Mouse (Mus musculus) frontal cortex, postnatal 36 days (tissue): ENCODE data around the gene Tmem211.

Source experiments
- DNase-seq, 2 experiments: peaks; one replicate each; pipeline ENCODE4 v3.0.0; 2022; ENCODE audit warnings: low spot score in 2 of 2

The Tmem211 gene

GRCm38 (mm10) chr5:113226632-113227102 is at the start of gene Tmem211:
Gene Tmem211, plus strand, starts transcription at chr5:113226909.
- peak; percentile 84 to 88 for DNase-seq

GRCm38 (mm10) chr5:113179451-113179842 is 47.3 kb upstream of the Tmem211 start:
- no peak for DNase-seq

DNA sequence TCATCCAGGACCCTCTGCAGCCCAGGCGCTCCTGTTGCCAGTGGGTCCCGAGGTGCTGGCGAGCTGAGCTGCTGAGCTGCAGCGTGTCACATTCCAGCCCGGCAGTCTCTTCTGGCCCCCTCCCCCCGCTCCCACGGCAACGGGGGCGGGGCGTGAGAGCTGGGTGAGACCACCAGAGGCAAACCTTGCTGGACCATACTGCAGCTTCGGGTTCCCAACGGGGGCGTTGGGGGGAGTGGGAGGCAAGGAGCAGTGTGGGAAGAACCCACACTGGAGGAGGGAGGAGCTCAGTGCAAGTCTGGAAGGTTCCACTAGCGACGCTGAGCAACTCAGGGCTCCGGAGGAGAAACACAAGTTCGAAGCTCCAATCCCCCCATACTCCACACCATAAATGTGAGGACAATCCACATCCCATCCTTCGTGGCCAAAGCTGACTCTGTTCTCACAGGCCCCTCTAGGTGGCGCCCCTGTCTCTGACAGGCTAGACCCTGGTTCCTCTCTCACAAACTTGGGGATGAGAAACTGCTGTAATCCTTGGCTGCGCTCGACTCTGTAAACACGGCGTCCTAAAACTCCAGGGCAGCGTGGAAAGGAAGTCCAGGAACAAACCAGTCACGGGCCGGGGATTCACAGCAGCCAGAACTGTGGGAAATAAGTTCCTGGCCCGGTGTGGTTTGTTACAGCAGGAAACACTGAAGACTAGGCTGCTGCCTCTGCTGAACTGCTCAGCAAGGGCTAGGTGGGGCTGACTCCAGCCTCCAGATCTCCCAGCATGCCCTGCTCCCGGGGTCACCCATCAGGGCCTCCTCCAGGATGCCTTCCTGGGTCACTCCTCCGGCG is 46.6 kb upstream of the Tmem211 start:
- peak; percentile 84 to 89 for DNase-seq

DNA sequence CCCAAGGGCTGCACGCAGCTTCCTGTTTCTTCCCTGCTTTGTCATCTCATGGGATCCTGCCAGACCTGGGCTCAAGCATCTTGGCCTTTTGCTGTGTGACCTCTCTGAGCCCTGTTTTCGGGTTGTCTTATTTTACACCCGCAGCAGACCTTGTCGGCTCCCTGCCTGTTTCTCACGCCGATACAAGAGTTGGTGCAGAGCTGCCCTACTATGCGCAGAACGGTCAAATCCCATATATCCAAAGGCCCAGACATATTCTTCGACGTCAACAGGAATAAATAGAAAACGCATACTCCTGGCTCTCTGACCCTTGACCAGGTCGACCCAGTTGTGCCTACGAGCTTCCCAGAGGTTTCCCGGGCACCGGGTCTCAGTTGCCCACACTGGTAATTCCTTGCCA is 46.0 kb upstream of the Tmem211 start:
- DNase-seq = no peak

GRCm38 (mm10) chr5:113181441-113181840 is 45.3 kb upstream of the Tmem211 start:
- no peak for DNase-seq

GRCm38 (mm10) chr5:113190558-113190957 is 36.2 kb upstream of the Tmem211 start:
- DNase-seq = no peak

DNA sequence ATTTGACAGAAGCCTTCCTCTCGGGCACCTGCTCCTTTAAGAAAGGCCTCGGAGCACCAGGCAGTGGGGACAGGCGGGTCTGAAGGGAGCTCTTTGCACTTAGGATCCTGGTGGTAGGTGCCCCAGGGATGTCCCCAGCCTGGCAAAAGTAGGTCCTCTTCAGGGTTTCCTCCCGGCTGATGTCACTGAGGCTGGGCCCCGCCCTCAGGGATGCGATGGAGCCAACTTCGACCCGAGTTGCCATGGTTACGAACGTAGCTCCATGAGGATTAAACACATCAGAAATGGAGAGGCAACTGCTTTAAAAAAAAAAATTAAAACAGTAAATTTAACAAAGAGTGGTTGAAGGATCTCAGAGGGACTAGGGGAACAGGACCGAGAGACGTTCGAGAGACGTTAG is 34.8 kb upstream of the Tmem211 start:
- no peak for DNase-seq

DNA sequence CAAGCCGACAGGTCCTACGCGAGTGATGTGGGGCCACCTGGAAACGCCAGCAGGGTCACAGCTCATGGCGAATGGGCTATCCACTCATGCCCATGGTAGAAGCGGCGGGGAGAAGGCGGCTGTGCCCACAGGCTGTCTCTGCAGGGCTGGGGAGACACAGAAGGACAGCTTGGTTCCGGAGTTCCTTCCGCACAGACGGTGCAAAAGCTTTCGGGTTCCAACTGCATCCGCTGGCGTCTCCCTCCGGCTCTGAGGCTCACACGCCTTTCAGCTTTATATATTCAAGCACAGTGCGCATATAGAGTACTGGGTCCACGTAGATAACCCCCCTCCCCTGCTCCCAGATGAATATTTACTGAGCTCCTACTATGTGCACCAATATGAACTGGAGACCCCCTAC is 32.9 kb upstream of the Tmem211 start:
- DNase-seq = peak; percentile 49 to 57

- DNase-seq = peak in 1 of 2 experiments; percentile 60
These were observed 31.3 kb upstream of the Tmem211 start for GRCm38 (mm10) chr5:113195451-113195850.

DNA sequence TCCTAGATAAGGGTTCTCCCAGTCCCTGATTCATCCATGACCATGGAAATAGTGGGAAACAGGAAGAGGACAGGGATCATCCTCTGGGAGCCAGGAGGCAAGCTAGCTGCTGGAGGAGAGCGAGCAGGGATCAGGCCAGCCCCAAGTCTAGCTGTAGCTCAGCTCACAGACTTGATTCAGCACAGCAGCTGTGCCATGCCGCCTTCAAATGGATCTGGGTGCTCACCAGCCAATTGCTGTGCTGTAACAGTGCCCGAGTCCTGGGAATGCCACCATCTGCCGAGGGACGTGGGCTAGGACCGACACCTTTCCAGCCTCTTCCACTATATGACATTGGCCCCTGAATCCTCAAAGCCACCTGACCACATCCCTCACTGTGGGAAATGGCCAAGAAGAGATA is 30.8 kb upstream of the Tmem211 start:
- peak; percentile 45 to 63 for DNase-seq

- no peak for DNase-seq
These were observed 29.6 kb upstream of the Tmem211 start for GRCm38 (mm10) chr5:113196916-113197794.

DNA sequence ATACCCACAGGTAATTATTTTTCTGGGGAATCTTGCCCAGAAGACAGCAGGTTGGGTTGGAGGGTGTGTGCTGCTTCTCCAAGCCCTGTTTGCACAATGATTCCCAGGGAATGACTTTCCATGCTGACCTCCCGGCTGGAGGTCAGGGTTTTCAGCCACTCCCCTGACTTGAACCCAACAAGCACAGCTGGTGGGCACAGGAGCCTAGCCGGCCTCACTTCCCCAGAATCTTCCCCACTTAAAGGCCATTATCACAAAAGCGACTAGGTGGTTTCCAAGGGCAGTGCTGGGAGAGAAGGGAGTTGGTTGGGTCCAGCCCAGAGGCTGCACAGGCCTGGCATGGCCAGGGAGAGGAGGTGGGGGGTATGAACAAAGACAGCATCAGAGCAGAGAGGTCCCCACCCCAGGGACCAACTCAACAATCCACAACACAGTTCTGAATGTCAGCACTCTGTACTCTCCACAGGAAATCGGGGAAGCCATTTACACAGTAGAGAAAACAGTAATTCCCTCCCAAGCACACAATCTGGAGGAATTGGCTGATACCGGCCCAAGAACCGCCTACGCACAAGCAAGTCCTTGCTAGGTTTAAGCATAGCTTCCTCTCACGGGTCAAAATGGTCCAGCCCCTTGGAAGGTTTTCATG is 27.5 kb upstream of the Tmem211 start:
- no peak for DNase-seq

- no peak for DNase-seq
These were observed 27.0 kb upstream of the Tmem211 start for GRCm38 (mm10) chr5:113199772-113200134.

DNA sequence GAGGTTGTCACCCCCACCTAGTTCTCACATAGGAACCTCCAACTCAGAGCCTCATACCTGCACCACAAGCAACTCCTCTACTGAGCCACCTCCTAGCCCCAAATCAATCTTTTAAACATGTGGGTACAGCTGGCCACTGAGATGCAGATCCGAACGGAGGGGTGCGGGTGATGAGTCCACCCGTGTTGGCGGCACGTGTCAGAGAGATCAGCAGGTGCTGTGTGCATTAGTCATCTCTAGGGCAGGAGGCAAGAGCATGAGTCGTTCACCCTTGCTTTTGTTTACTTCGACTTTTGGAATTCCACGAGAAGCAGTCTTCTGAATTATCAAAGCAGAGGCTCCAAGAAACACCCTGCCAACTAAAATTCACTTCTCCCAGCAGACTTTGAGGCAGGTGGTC is 22.5 kb upstream of the Tmem211 start:
- no peak for DNase-seq

DNA sequence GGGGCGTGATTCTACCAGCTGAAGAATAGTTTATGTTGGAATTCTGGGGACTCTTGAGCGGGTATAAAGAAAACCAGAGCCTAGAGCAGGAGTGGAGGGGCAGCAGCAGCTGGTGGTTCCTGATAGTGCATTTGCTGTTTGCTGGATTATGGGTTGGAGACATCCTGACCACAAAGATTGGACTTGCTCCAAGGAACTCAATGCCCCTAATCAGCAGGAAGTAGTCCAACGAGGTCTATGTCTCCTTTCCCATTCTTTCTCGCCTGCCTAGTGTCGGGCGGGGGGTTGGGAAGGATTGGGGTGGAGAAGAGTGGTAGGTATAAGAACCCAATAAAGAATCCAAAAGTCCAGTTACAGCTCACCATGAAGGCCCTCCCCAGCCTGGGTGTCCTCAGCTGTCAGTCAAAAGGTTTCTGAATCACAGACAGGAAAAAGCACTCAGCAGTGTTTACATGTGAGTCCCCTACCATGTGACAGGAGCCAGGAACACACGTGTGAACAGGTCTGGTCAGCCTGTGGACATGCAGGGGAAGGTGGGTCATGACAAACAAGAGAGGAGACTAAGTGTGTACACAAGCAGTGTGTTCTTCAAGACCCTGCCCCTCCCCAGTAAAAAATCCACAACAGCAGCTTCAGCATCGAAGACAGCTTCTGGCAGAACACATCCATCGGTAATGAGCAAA is 19.9 kb upstream of the Tmem211 start:
- DNase-seq = no peak

GRCm38 (mm10) chr5:113208048-113208447 is 18.7 kb upstream of the Tmem211 start:
- no peak for DNase-seq

GRCm38 (mm10) chr5:113208622-113209400 is 17.9 kb upstream of the Tmem211 start:
- DNase-seq = peak in 1 of 2 experiments; percentile 37

DNA sequence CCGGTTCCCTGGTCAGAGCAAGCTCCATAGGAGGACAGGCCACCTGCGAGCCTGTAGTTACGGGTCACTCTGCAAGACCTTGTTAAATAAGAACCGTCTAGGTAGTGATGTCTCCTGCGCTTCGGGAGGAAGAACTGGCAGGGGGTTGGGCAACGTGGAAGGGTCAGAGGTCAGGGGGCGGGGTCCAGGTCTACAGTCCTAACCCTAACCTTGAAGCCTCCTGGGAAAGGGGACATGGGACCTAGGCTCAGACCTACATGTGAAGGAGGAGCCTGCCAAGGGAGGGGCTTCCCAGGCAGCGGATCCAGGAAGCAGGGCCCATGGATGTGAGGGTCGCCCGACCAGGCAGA is 17.3 kb upstream of the Tmem211 start:
- DNase-seq = no peak

DNA sequence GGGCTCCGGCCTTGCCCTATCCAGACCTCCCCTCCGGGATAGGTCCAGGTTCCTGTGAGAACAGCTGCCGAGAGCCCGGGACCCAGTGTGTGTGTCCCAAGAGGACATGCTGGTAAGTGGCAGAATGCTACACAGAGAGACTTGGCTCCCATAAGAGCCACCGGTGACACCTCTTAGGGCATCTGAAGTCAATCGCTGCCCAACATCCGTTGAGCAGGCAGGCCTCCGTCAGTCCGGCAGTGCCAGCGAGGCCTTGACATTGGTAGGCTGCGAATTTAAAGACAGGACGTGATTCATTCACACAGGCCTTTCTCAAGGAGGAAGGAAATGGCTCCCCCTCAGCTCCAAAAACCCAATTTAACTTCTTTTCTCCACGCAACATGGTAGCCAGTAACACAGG is 16.8 kb upstream of the Tmem211 start:
- DNase-seq = no peak

DNA sequence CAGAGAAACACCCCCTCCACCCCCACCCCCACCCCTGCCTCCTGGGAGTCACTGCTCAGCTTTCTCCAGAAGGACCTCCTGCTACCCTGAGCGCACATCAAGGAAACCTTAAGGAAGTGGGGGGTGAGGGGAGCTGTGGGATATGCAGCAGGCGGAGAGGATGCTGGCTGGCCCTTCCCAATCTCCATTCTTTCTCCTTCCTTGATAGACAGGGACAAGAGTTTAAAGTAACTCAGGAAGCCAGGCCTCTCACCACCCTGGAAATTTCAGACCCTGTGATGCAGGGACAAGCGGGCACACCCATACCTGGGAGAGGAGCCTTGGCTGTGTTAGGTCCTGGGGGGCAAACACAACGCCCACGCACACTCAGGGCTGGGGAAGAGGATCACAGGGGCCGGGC is 16.4 kb upstream of the Tmem211 start:
- no peak for DNase-seq
